17 mouse cellular contexts compared by ENCODE assay signal in genomic region chr14:98863598-98863997, GRCm38 (mm10).
DNase-seq lines count a peak whose midpoint lies in the region; ATAC-seq and TF ChIP-seq lines count a peak whose summit lies in the region.
"Had no signal": no experiment of that assay in that cellular context is flagged by ENCODE, and none has a peak within 500 bp of the region (broad histone marks: within the 10 kb centered on the region; RNA-seq: fewer than 3 reads in every experiment).

No protein-coding gene starts in this region.

- WGBS in lung, embryonic 14.5 days: 39% methylated on average over 11 of the region's 11 CpGs
- 27% methylated on average over 11 of the region's 11 CpGs for WGBS in kidney, embryonic 16.5 days
- 29% methylated on average over 11 of the region's 11 CpGs for WGBS in limb, embryonic 15.5 days
- WGBS in hindbrain, embryonic 11.5 days: 85% methylated on average over 11 of the region's 11 CpGs

- no peaks in the 10 kb centered on the region for H3K36me3 ChIP-seq in lung, embryonic 14.5 days (ENCODE audit: insufficient read depth)
- no peaks in the 10 kb centered on the region for H3K36me3 ChIP-seq in kidney, embryonic 16.5 days (ENCODE audit: insufficient read depth, low read length)
- no peaks in the 10 kb centered on the region for H3K36me3 ChIP-seq in limb, embryonic 15.5 days
- H3K36me3 ChIP-seq in hindbrain, embryonic 11.5 days (ENCODE audit: control insufficient read depth, insufficient read depth, low read length): no peaks in the 10 kb centered on the region
- H3K36me3 ChIP-seq: forebrain, embryonic 15.5 days; heart, embryonic 13.5 days had no signal

- no peaks in the 10 kb centered on the region for H3K4me1 ChIP-seq in lung, embryonic 14.5 days (ENCODE audit: insufficient read depth)
- H3K4me1 ChIP-seq in kidney, embryonic 16.5 days (ENCODE audit: insufficient read depth, low read length): peaks cover 29% of the 10 kb centered on the region
- H3K4me1 ChIP-seq in limb, embryonic 15.5 days: 0 out of 2 replicates have a peak, but pooled peaks cover 5% of the 10 kb centered on the region
- H3K4me1 ChIP-seq in hindbrain, embryonic 11.5 days (replicated peaks; ENCODE audit: control insufficient read depth, insufficient read depth, low read length): no peaks in the 10 kb centered on the region
- H3K4me1 ChIP-seq: forebrain, embryonic 15.5 days; heart, embryonic 13.5 days; megakaryocyte, embryonic 14.5 days had no signal

- no peak overlapping the region for H3K4me3 ChIP-seq in lung, embryonic 14.5 days (ENCODE audit: low read depth, low read length)
- peak overlapping the region; percentile 14; the same call in 1 of the 2 replicates for H3K4me3 ChIP-seq in kidney, embryonic 16.5 days (ENCODE audit: low read length)
- no peak overlapping the region for H3K4me3 ChIP-seq in limb, embryonic 15.5 days
- H3K4me3 ChIP-seq in hindbrain, embryonic 11.5 days (ENCODE audit: low read depth, low read length): no peak overlapping the region
- H3K4me3 ChIP-seq: forebrain, embryonic 15.5 days; gastrocnemius, adult 2 months; heart, embryonic 13.5 days; layer of hippocampus, adult 2 months; megakaryocyte, embryonic 14.5 days had no signal

- ATAC-seq in lung, embryonic 14.5 days (ENCODE audit: insufficient read depth): peak; percentile 58; the same call in 1 of the 2 replicates
- ATAC-seq in kidney, embryonic 16.5 days (ENCODE audit: low FRiP score, low TSS enrichment): peak; percentile 85
- no peak for ATAC-seq in limb, embryonic 15.5 days (ENCODE audit: insufficient number of reproducible peaks, low FRiP score, low TSS enrichment, low read depth)
- no peak for ATAC-seq in hindbrain, embryonic 11.5 days (ENCODE audit: low FRiP score)
- ATAC-seq: forebrain, embryonic 15.5 days; midbrain, embryonic 16.5 days had no signal

- no peak overlapping the region for H3K9ac ChIP-seq in lung, embryonic 14.5 days
- H3K9ac ChIP-seq in kidney, embryonic 16.5 days (replicated peaks; ENCODE audit: low read length): no peak overlapping the region
- H3K9ac ChIP-seq in limb, embryonic 15.5 days: no peak overlapping the region
- H3K9ac ChIP-seq in hindbrain, embryonic 11.5 days (ENCODE audit: low read depth, low read length): no peak overlapping the region
- H3K9ac ChIP-seq: forebrain, embryonic 15.5 days; heart, embryonic 13.5 days had no signal

- H3K27ac ChIP-seq in lung, embryonic 14.5 days (ENCODE audit: low read depth): no peak overlapping the region
- peak overlapping the region; percentile 88 for H3K27ac ChIP-seq in kidney, embryonic 16.5 days (ENCODE audit: low read length)
- no peak overlapping the region for H3K27ac ChIP-seq in limb, embryonic 15.5 days
- no peak overlapping the region for H3K27ac ChIP-seq in hindbrain, embryonic 11.5 days (ENCODE audit: low read depth, low read length)
- H3K27ac ChIP-seq: forebrain, embryonic 15.5 days; gastrocnemius, adult 2 months; heart, embryonic 13.5 days; layer of hippocampus, adult 2 months had no signal

- H3K4me2 ChIP-seq in lung, embryonic 14.5 days: peak overlapping the region; percentile 19; the same call in 1 of the 2 replicates
- peak overlapping the region; percentile 26; the same call in 1 of the 2 replicates for H3K4me2 ChIP-seq in kidney, embryonic 16.5 days (replicated peaks; ENCODE audit: low read depth, low read length)
- 0 out of 2 replicates have a peak overlapping the region, but pooled peaks have one; percentile 17 for H3K4me2 ChIP-seq in limb, embryonic 15.5 days
- no peak overlapping the region for H3K4me2 ChIP-seq in hindbrain, embryonic 11.5 days (replicated peaks; ENCODE audit: low read depth, low read length)
- H3K4me2 ChIP-seq: forebrain, embryonic 15.5 days; heart, embryonic 13.5 days had no signal

- DNase-seq in lung, embryonic 14.5 days: peak; percentile 47
- no peak for DNase-seq in lung, adult 18-20 months
- peak; percentile 62 for DNase-seq in kidney, adult 18-20 months
- DNase-seq in B cell, adult 2 months: no peak
- no peak for DNase-seq in hindbrain, embryonic 11.5 days (ENCODE audit: low spot score)
- DNase-seq: cerebellum, adult 9-10 months; gastrocnemius, adult 2 months; heart, postnatal 4 days; spleen, adult 18-20 months; thymus, adult 2 months had no signal

- no peaks in the 10 kb centered on the region for H3K9me3 ChIP-seq in lung, embryonic 14.5 days (ENCODE audit: low read depth, low read length)
- no peaks in the 10 kb centered on the region for H3K9me3 ChIP-seq in kidney, embryonic 16.5 days (ENCODE audit: low read length)
- no peaks in the 10 kb centered on the region for H3K9me3 ChIP-seq in limb, embryonic 15.5 days
- no peaks in the 10 kb centered on the region for H3K9me3 ChIP-seq in hindbrain, embryonic 11.5 days (ENCODE audit: control insufficient read depth, low read length)
- H3K9me3 ChIP-seq: forebrain, embryonic 15.5 days; heart, embryonic 13.5 days; megakaryocyte, embryonic 14.5 days had no signal

- TF ChIP-seq CTCF in lung, embryonic 14.5 days (IDR thresholded peaks at IDR 0.05; ENCODE audit: low read depth): no peak

- no peaks in the 10 kb centered on the region for H3K27me3 ChIP-seq in lung, embryonic 14.5 days (ENCODE audit: insufficient read depth, low read length)
- H3K27me3 ChIP-seq in kidney, embryonic 16.5 days (ENCODE audit: insufficient read depth, low read length): no peaks in the 10 kb centered on the region
- H3K27me3 ChIP-seq in limb, embryonic 15.5 days: no peaks in the 10 kb centered on the region
- no peaks in the 10 kb centered on the region for H3K27me3 ChIP-seq in hindbrain, embryonic 11.5 days (ENCODE audit: control insufficient read depth, insufficient read depth, low read length)
- H3K27me3 ChIP-seq: heart, embryonic 13.5 days; megakaryocyte, embryonic 14.5 days had no signal

Comparison
In these comparisons a context has a peak if more than half of its experiments do, and no peak if none do; other contexts are left out.
1. DNase-seq: peak in lung, embryonic 14.5 days (single experiment) and kidney, adult 18-20 months (single experiment); none in lung, adult 18-20 months (0 of 2), B cell, adult 2 months (0 of 2) and hindbrain, embryonic 11.5 days (single experiment).
2. ATAC-seq: peak in lung, embryonic 14.5 days (single experiment) and kidney, embryonic 16.5 days (single experiment); none in limb, embryonic 15.5 days (single experiment) and hindbrain, embryonic 11.5 days (single experiment).